Mouse (Mus musculus) ovary, postnatal 36 days (tissue): ENCODE data around the gene Gm21119.

Experiments used
- DNase-seq: peaks from one replicate; pipeline ENCODE4 v3.0.0; 2022; ENCODE audit warnings: low spot score, mixed read lengths

Gene Gm21119

GRCm38 (mm10) chr8:20678418-20678817, 63.7 kb downstream of the Gm21119 start:
- DNase-seq = peak; percentile 1
